Mouse (Mus musculus) gastrocnemius, adult 2 months (tissue): ENCODE measurements around the gene Spata9. TPM values are rescaled to one million over a fixed set of nuclear protein-coding genes. Genes with fewer than 3 reads are reported as not detected.

Experiments
- DNase-seq: peaks from one replicate; pipeline ENCODE4 v3.0.0; 2022
- H3K27ac ChIP-seq: fragments of 200-600 bp; 2 replicates; pipeline ENCODE4 v1.8.1; 2022; ENCODE audit warnings: mild to moderate bottlenecking
- H3K4me3 ChIP-seq: fragments of 200-600 bp; 2 replicates; pipeline ENCODE4 v1.8.1; 2022; ENCODE audit warnings: mild to moderate bottlenecking, moderate library complexity
- CTCF ChIP-seq: fragments of 200-600 bp; IDR thresholded peaks from 2 replicates; pipeline ENCODE4 v1.8.1; 2022; ENCODE audit warnings: antibody characterized with exemption, mild to moderate bottlenecking, moderate library complexity
- intact Hi-C: fragments of 180-260 bp; cut with DNase I; formaldehyde crosslinking; loops from one replicate; pipeline ENCODE4 v1.15.1; 2025
- total RNA-seq, 2 experiments: library from RNA; stranded (reverse); gene quantifications; 2 replicates each; pipeline ENCODE4 v1.2.3; 2021

The Spata9 gene
- total RNA-seq, 2 experiments from 2014 or later = not detected

DNA sequence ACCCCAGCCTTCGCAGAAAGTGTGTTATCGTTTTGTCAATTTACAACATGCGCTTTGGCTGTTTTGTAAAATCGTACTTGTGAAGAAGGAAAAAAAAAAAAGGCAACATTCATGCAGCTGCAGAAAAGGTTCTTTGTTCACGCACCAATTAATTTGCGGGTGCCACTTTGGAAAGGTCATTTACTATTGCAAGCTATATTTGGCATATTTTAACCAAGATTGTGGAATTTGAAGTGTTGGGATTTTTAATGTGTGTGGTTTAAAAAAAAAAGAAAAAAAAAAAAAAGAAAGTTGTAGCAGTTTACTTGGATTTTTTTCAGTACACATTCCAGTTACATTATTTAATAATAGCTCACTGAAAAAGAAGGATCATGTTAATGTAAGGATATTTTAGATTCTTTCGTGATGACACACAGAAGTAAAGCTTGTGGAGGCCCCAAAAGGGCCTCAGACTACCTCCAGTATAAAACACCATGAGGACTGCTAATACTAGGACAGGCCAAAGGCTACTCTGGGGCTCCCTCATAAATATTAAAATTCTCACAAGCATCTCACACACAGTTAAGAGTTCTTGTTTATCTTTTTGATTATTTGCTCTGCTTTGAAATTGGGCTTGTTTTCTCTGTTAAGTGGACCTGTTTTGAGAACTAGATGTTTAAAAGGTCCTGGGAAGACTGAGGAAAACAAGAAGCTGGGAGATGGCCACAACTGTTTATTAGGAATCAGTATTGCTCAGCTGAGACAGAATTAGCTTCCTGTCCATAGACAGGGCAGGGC is 22.7 kb upstream of the Spata9 start:
- Histone ChIP-seq H3K4me3 (peak overlapping the region; percentile 97), H3K27ac (peak overlapping the region; percentile 96)
- no peak for TF ChIP-seq CTCF
- intact Hi-C loops = loop anchor here (2.0 kb wide), 1 partner anchor 75 kb away; the partner anchor contains the start of gene Rfesd
- DNase-seq = no peak

DNA sequence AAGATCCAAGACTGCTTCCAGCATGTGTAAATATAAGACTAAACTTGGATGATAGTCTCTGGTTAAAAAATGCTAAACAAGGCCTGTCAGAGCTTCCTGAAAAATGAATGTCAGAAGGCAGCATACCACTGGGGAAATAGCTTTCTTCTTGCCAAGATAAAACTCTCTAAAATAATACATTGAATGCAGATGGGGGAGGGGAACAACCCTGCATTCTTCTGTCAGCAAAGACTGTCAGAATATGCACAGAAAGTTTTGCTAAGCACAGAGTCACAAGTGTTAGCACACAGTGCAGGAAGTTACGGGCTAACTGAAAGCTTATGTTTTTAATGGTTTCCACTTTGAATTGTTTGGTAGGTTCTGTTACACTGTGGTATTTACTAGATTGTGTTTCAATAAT is 16.7 kb upstream of the Spata9 start:
- intact Hi-C loops = no loop called here
- no peak overlapping the region for H3K4me3 ChIP-seq
- TF ChIP-seq CTCF = no peak
- H3K27ac ChIP-seq = no peak overlapping the region
- no peak for DNase-seq

DNA sequence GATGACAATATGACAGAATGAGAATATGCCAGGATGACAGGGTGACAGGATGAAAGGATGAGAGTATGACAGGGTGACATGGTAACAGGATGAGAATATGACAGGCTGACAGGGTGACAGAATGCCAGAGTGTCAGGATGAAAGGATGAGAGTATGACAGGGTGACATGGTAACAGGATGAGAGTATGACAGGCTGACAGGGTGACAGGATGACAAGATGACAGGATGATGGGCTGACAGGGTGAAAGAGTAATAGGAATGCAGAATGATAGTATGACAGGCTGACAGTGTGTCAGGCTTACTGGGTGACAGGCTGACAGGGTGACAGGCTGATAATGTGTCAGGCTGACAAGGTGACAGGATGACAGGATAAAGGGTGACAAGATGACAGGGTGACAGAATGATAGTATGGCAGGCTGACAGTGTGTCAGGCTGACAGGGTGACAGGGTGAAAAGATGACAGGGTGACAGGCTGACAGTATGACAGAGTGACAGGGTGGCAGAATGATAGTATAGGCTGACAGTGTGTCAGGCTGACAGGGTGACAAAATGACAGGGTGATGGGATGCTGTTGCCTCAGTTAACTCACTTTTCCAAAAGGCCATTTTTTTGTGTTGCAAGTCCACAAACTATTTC is 11.5 kb upstream of the Spata9 start:
- Histone ChIP-seq H3K4me3 (no peak overlapping the region), H3K27ac (no peak overlapping the region)
- intact Hi-C loops = no loop called here
- no peak for TF ChIP-seq CTCF
- DNase-seq = no peak

DNA sequence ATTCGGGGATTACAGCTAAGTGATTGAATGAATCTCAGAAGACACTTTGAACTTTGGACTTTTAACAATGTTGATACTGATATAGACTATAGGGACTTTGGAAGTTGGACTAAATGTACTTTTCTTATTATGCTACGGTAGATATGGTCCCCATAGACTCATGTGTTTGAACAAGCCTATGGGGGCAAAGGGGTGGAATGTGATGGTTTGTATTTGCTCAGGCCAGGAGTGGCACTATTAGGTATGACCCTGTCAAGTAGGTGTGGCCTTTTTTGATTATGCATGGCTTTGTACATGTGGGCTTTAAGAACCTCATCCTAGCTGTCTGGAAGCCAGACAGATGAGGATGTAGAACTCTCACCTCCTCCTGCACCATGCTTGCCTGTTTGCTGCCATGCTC is 7.5 kb downstream of the Spata9 start:
- Histone ChIP-seq H3K27ac (no peak overlapping the region), H3K4me3 (no peak overlapping the region)
- TF ChIP-seq CTCF = no peak
- no peak for DNase-seq
- intact Hi-C loops = no loop called here

GRCm38 (mm10) chr13:75975629-75976028 is 8.7 kb downstream of the Spata9 start:
- no peak for DNase-seq
- no peak overlapping the region for H3K27ac ChIP-seq
- intact Hi-C loops = no loop called here
- no peak overlapping the region for H3K4me3 ChIP-seq
- no peak for TF ChIP-seq CTCF

DNA sequence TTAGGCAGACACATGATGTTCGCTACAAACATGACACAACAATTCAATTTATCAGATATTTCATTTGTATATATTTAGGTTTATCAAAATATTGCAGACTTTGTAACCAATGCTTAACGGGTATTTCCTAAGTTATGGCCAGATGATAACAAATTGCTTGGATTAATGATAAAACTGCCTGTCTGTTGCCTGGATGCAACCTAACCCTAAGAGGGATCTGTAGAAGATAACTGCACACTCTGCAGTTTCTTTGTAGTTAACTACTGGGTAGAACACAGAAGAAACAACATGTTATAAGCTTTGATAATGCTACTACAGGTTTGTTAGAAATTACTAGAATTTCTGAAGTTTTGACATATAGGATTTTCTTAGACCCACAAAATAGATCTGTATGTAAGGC is 9.3 kb downstream of the Spata9 start:
- intact Hi-C loops = no loop called here
- no peak overlapping the region for H3K27ac ChIP-seq
- DNase-seq = no peak
- no peak overlapping the region for H3K4me3 ChIP-seq
- TF ChIP-seq CTCF = no peak

- DNase-seq = no peak
- Histone ChIP-seq H3K27ac (no peak overlapping the region), H3K4me3 (no peak overlapping the region)
- intact Hi-C loops = no loop called here
- no peak for TF ChIP-seq CTCF
These were observed 9.7 kb downstream of the Spata9 start for GRCm38 (mm10) chr13:75976649-75977048.

- Histone ChIP-seq H3K27ac (no peak overlapping the region), H3K4me3 (no peak overlapping the region)
- no peak for DNase-seq
- TF ChIP-seq CTCF = peak; percentile 57
- intact Hi-C loops = no loop called here
These were observed 15.0 kb downstream of the Spata9 start for GRCm38 (mm10) chr13:75981901-75982300.

DNA sequence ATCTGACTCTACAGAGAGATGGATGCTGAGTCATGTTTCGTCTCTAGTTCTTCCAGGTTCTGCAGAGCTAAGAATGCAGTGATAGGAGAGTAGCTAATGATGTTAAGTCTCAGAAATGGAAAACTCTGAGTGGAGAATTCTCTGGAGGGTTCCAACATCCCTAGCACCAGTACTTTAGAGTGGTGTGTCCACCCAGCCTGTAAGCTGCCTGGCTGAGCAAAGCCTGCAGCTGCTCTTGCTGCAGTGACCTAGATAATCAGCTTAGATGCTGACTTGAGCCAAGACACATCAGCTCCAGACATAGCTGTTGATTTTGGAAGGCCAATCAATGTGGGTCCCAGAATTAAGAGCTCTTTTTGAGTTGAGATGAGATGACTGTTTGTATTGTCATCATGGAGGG is 21.1 kb downstream of the Spata9 start:
- DNase-seq = peak; percentile 54
- intact Hi-C loops = no loop called here
- no peak for TF ChIP-seq CTCF

DNA sequence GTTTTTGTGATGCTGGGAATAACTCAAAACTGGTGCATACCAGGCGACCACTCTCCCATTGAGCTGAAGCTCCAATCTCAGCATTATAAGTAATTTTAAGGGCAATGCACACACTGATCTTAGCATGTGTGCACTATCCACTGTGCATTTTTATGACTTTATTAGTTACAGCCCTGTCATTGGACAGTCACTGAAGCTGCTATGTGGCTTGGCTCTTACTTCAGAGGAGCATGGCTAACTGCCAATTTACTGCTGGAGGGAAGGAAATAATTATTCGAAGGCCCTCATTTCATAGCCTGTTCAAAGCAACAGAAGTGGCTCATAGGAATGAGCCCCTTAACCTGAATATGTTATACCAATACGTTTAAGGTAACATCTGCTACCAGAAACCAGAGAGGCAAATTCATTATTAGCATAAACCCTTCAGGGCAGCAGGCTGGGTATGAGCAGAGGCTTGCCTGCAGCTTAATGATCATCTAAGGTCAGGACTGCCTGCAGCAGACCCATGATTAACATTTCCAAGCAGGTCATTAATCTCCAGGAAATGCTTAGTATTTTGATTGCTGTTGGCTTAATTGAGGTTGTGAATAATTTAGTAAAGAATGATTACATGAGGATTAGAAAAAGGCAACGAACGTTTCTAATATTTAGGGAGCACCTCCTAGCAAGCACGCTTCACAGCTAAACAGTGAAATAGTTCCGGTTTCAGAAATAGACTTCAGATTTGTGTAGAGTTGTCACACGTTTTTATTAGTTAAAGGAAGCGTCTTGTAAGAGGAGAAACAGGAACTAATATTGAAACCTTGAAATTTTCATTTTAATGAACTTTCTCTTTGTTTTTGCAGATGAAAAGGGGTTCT is 25.4 kb downstream of the Spata9 start:
- TF ChIP-seq CTCF = no peak
- no peak for DNase-seq
- intact Hi-C loops = no loop called here
- H3K27ac ChIP-seq = peak overlapping the region; percentile 7; the same call in 1 of the 2 replicates
- no peak overlapping the region for H3K4me3 ChIP-seq

More for the DNA sequence above, 21.1 kb downstream of the Spata9 start:
- Histone ChIP-seq H3K4me3 (no peak overlapping the region), H3K27ac (peak overlapping the region; percentile 63)

DNA sequence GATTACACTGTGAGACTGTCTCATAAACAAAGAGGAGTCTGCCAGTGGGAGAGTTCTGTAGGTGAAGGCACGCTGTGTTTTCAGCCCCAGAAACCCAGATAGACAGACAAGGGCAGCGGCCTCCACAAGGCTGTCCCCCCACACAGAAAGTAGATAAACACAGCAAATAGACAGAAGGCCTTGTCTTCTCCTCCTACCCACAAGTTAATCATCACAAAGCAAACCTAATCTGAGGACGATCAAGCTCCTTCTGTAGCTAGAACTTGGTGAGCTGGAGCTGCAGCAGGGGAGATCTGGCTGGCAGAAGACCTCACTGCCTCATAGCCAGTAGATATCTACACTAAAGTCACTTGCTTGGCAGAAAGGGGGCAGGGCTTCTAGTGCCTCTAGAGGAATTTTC is 36.3 kb downstream of the Spata9 start:
- no peak for DNase-seq
- Histone ChIP-seq H3K4me3 (no peak overlapping the region), H3K27ac (no peak overlapping the region)
- TF ChIP-seq CTCF = no peak
- intact Hi-C loops = no loop called here

- TF ChIP-seq CTCF = no peak
- H3K27ac ChIP-seq = no peak overlapping the region
- no peak for DNase-seq
- intact Hi-C loops = no loop called here
- H3K4me3 ChIP-seq = no peak overlapping the region
These were observed 47.6 kb downstream of the Spata9 start for GRCm38 (mm10) chr13:76014511-76014910.

GRCm38 (mm10) chr13:76017465-76017864 is 50.5 kb downstream of the Spata9 start:
- peak overlapping the region; percentile 97 for H3K27ac ChIP-seq
- DNase-seq = no peak
- TF ChIP-seq CTCF = no peak
- peak overlapping the region; percentile 97 for H3K4me3 ChIP-seq
- intact Hi-C loops = no loop called here
